Mouse (Mus musculus) lung, postnatal 14 days (tissue): Measurements from ENCODE around the gene Spryd3.

Source experiments
- DNase-seq: peaks from one replicate; pipeline ENCODE4 v3.0.0; 2021

Spryd3 gene

DNA sequence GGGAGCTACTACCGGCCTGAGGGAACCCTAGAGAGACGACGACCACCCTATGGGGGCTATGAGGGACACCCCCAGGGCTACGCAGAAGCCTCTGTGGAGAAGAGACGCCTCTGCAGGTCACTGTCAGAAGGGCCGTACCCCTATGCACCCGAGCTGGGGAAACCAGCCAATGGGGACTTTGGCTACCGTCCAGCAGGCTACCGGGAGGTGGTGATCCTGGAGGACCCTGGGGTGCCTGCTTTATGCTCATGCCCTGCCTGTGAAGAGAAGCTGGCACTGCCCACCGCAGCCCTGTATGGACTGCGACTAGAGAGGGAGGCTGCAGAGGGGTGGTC is 24.6 kb downstream of the Spryd3 start:
- DNase-seq = no peak

DNA sequence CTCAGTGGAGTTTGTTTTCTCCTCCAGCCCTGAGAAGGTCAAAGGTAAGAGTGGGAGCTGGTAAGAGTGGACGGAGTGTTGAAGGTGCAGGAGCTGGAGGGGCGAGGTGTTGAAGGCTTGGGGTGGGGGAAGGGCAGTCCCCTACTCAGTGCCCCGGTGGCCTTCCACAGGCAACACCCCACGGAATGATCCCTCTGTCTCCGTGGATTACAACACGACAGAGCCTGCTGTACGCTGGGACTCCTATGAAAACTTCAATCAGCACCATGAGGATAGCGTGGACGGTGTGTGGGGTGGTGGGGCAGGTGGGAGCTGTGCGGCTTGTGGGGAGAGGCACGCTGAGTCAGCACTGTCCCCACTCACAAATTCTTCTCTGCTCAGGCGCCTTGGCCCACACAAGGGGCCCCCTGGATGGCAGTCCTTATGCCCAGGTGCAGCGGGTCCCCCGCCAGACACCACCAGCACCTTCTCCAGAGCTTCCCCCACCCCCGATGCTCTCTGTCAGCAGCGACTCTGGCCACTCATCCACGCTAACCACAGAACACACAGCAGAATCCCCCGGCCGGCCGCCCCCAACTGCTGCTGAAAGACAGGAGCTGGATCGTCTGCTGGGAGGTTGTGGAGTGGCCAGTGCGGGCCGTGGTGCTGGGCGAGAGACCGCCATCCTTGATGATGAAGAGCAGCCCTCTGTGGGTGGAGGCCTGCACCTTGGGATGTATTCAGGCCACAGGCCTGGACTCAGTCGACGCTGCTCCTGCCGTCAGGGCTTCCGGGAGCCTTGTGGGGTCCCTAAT is 25.1 kb downstream of the Spryd3 start:
- no peak for DNase-seq

DNA sequence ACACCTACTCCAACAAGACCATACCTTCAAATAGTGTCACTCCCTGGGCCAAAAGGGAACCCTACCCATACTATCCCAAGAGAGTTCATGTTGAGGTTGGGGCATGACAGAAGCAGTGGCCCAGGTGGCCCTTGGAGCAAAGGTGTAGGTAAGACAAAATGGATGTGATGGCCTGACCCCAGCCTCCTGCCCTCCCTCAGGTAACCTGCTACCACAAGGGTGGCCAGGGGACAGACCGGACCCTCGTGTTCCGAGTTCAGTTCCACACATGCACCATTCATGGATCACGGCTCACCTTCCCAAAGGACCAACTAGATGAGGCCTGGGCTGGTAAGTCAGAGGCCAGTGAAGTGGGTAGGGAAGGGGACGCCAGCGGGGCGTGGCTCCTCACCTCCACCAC is 25.8 kb downstream of the Spryd3 start:
- DNase-seq = no peak

DNA sequence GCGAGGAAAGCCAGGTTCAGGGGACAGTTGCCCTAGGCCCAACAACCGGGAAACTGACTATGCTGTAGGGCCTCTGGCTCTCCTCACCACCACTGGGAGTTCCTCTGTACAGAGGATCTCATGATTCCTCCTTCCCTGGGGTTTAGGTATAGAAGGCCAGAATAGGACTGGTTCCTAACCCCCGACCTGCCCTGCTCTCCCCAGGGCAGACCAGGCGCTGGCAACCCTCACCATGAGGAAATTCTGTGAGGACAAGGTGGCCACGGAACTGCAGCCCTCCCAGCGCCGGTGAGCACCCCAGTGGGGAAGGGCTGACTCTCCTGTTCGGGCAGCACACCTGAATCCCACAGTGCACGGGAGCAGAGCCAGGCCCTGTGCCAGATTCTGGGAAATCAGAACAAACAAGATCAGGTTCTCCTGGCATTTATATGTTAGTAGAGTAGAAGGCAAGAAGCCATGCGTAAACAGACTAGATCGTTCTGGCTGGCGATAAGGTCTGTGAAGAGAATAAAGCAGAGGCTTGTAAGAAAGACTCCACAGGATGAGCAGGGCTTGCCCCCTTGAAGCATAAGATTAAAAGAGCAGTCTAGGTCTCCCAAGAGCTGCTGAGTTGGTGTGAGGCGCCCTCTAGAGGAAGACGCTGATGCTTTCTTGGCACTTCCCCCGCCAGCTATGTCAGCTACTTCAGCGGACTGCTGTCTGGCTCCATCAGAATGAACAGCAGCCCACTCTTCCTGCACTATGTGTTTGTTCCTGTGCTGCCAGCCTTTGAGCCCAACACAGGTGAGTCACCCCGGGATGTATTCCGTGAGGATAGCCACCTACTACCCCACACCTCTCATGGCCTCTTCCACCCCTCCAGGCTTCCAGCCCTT is 27.1 kb downstream of the Spryd3 start:
- DNase-seq = peak; percentile 85

GRCm38 (mm10) chr15:102107689-102108573 is 28.1 kb downstream of the Spryd3 start:
- DNase-seq = peak; percentile 74

DNA sequence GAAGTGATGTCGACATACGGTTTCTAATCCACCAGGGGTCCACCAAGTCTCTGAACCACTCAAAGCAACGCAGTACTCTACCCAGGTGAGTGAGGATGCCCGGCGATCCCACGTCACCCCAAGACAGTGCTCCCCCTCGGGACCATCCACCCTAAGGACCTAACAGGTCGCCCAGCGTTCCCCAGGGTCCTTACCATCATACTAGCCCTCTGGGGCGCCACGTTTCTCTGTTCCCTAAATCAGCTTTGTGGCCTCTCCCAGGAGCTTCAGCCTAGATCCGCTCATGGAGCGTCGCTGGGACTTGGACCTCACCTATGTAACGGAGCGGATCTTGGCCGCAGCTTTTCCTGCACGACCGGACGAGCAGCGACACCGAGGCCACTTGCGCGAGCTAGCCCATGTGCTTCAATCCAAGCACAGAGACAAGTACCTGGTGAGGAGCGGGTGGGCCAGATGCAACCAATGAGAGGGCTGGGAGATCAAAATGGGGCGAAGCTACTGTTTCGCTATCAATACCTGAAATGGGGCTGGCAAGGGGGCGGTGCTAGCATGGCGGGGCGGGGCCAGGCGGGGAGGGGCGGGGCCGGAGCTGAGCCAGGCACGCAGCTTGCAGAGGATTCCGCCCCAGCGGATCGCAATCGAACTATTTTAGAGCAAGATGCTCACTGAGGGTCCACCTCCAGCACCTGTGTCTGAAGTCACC is 29.1 kb downstream of the Spryd3 start:
- DNase-seq = no peak

- DNase-seq = no peak
These were observed 30.0 kb downstream of the Spryd3 start for GRCm38 (mm10) chr15:102105764-102106730.

GRCm38 (mm10) chr15:102105360-102105759 is 30.7 kb downstream of the Spryd3 start:
- DNase-seq = peak; percentile 83

DNA sequence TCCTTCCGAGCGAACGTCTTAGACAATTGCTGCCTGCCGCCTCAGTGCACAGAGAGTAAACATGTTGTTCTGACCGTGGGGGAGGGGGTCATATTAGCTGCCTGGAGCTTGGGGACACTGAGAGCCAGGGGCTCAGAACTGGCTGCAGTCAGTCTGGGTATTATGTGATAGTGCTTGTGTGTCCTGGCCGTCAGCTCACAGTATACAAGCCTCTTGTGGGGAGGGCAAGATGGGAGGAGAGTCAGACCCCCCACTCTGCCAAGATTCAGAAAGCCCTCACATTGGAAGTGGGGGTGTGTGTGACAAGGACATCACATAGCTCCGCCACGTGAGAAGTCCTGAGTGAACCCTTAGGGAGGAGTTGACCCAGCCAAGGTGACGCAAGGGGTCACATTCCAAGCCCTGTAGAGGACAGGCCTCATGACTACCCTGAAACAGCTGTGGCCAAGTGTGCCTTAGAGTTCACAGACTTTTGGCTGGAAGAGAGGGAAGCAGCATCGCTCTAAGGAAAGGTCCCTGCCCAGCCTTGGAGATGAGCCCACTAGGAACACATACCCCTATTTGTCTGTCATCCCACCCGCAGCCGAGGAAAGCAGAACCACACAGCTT is 32.0 kb downstream of the Spryd3 start:
- peak; percentile 86 for DNase-seq

GRCm38 (mm10) chr15:102103371-102103946 is 32.6 kb downstream of the Spryd3 start:
- peak; percentile 69 for DNase-seq

GRCm38 (mm10) chr15:102102548-102103121 is 33.4 kb downstream of the Spryd3 start:
- DNase-seq = peak; percentile 79

DNA sequence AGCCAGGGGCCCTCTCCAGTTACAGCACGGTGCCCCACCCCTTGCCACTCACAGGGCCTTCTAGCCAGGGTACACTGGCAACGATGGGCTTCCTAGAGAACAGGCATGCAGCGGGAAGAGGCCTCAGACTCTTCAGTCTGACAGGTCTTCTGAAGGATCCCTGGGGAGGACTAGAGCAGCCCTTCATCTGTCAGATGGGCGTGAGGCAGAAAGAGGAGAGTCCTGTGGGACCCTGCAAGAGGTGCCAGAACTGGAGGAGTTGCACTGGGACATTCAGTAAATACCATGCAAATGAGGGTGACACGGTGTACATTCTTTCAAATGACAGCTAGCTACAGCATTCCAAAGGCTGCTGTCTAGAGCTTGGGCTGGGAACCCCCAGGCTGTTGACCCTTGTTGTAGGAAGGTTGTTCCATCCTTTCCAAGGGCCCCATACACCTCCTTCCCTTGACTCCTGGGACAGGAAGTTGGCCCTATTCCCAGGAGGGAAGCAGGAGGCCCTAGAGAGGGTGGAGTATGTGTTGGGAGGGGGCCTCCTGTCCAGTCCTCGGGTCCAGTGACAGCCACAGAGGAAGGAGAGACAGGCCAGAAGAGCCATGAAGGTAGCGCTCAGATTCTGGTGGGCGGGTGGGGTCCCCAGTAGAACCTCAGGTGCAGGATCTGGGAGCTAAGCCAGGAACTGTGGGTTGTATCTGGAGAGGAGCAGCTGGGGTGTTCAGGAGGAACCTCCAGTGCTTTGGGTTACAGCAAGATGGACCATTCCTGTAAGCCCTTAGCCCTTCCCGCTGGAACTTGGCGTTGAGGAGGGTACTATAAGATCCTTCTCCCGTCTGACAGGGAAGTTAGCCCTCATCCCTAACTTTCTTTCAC is 34.1 kb downstream of the Spryd3 start:
- peak; percentile 81 for DNase-seq

DNA sequence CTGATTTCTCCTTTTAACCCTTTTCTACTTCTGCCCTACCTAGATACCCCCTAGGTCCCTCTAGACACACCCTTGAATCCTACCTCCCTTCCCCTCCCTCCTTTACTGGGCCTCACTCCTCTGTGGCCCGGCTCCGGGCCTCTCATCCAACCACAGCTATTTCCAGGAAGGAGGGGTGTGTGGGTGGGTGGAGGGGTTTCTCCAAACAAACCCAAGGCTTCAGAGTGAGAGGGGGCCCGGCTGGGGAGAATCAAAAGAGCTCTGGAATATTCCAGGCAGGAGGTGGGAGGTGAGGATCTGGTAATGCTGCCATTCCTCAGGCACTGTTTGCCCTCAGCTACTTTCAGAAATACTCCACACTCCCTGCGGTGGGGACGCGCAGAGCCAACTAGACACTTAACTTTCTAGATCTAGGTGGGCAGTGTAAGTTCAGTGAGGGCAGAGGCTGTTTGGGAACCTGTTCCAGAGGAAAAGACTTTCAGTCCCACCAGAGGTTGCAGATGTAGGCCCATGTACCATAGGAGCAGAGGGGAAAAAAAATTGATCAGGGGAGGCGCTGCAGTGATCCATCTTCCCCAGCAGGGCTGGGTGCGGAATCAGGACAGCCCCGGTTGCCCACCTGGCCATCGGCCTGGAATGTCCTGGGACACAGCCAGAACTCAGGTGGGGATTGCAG is 34.9 kb downstream of the Spryd3 start:
- DNase-seq = peak; percentile 51

GRCm38 (mm10) chr15:102100161-102100981 is 35.7 kb downstream of the Spryd3 start, which contains the start of gene Tns2:
Gene Tns2, plus strand, starts transcription at chr15:102100413.
- DNase-seq = peak; percentile 86

DNA sequence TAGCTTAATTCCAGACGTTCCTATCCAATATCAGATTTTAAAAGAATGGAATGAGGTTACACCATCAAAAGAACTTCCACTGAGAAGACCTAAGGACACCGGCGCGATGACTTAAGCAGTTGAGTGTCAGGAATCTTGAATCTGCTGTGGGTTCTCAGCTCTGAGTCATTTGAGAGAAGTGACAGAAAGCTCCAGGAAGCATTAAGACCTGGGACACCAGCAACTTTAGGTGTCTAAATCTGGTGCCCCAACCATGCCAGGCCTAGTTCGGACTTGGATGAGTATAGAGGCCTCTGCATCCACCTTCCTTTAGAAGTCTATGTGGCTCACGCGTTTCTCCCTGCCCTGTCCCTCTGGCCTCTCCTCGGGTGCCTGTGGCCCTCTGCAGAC is 36.3 kb downstream of the Spryd3 start:
- DNase-seq = no peak

DNA sequence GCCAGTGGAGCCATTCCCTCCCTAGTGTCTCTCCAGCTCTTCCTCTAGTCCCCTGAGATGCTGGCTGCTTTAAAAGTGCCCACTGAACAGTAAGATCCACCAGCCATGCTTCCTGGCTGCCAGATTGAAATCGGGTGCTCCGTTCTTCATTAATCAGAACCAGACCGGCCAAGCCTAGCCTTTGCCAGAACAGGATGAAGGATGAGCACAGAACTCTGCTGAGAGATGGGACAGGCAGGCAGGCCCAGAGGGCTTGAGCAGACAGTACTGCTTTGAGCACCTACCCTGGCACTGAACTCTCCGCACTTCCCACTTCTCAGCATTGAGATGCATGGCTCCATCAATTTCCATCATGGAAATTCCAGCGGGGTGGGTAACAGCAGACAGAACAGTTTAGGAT is 36.8 kb downstream of the Spryd3 start:
- DNase-seq = no peak

DNA sequence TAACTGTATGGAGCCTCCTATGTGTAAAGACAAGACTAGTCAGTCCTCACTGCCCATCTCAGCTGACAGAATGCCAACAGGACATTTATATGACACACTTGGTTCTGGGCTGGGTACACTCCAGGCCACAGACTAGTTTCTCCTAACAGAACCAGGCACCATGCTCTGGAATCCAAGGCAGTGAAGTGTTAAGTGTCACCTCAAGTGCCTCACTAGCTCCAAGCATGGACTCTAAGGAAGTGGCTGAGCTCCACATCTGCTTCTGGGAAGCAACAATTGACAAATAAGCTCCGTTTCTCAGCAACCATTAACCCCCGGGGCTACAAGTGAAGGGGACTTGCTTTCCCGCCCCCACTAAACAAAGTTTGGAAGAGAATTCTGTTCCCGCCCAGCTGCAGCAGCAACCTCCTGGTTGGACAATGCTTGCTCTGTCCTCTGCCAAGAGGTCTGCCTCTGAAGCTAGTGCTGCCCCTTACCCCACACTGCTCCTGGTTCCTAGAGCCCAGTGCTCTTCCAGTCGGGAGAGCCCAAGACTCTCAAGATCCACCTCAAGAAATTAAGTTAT is 38.0 kb downstream of the Spryd3 start:
- DNase-seq = no peak
